Mouse (Mus musculus) midbrain, embryonic 13.5 days (tissue): ENCODE results near the gene Siva1. TPM values are rescaled to one million over a fixed set of nuclear protein-coding genes. Genes with fewer than 3 reads are reported as not detected.

Experiments
- microRNA-seq: library from miRNA; unstranded; fragments of <30 nt; microRNA quantifications from one replicate; pipeline ENCODE4, GENCODE M21; 2016
- polyA plus RNA-seq: library from polyadenylated mRNA; unstranded; fragments of >200 nt; fragmentation: Nextera tagmentation; extraction: Ambion mirVana; gene quantifications from 2 replicates; pipeline ENCODE4 v1.2.1, GENCODE M21; 2015

Siva1 gene
- polyA plus RNA-seq, 1 experiment from 2014 or later, result 96.5 TPM

Small RNAs within 50 kb of the gene (microRNA-seq; reads per million reads assigned to microRNA genes)
- not detected for gene Mir6939

Other genes with a start within 250 kb of the Siva1 start
- gene A530016L24Rik, start 155.2 kb upstream of the Siva1 start, polyA plus RNA-seq, result 0.09 and 0.15 TPM in 2 replicates
- 35.3 and 36.9 TPM in 2 replicates for gene Tmem179, start 127.9 kb upstream of the Siva1 start, polyA plus RNA-seq
- gene Inf2, start 55.9 kb upstream of the Siva1 start, polyA plus RNA-seq, result 0.43 and 1.8 TPM in 2 replicates
- 1.1 and 1.5 TPM in 2 replicates for gene Adssl1, start 24.6 kb upstream of the Siva1 start, polyA plus RNA-seq
- 55.9 and 61.1 TPM in 2 replicates for gene Akt1, start 30.2 kb downstream of the Siva1 start, polyA plus RNA-seq
- 2.8 and 3.3 TPM in 2 replicates for gene Zbtb42, start 34.1 kb downstream of the Siva1 start, polyA plus RNA-seq
- gene Cep170b, start 75.8 kb downstream of the Siva1 start, polyA plus RNA-seq, result 20.2 and 22.0 TPM in 2 replicates
- 5.2 and 6.4 TPM in 2 replicates for gene Pld4, start 116.0 kb downstream of the Siva1 start, polyA plus RNA-seq
- 0.31 and 0.37 TPM in 2 replicates for gene Ahnak2, start 158.0 kb downstream of the Siva1 start, polyA plus RNA-seq
- 19.4 and 22.7 TPM in 2 replicates for gene Clba1, start 164.3 kb downstream of the Siva1 start, polyA plus RNA-seq
- gene Cdca4, start 184.7 kb downstream of the Siva1 start, polyA plus RNA-seq, result 82.7 and 85.0 TPM in 2 replicates
- gene Gpr132, start 223.5 kb downstream of the Siva1 start, polyA plus RNA-seq, result not detected in 2 replicates